Mouse (Mus musculus) forebrain, embryonic 14.5 days (tissue): ENCODE results near the gene Usp21. TPM values are rescaled to one million over a fixed set of nuclear protein-coding genes. Genes with fewer than 3 reads are reported as not detected.
A peak's percentile ranks its signal among the peaks of the same experiment; 100 is the strongest.

Experiments used
- ATAC-seq: fragments of 200-750 bp; cut with Nextera tagmentation; 2 replicates; pipeline ENCODE4 v1.8.0; 2017; ENCODE audit warnings: mild to moderate bottlenecking, moderate library complexity
- DNase-seq: peaks from one replicate; pipeline ENCODE4 v3.0.0-alpha.2; 2015; ENCODE audit warnings: low spot score
- H3K27ac ChIP-seq: fragments of 300-500 bp; sonication (generic); 2 replicates; pipeline ENCODE4 v1.5.1; 2014; ENCODE audit warnings: low read depth, mild to moderate bottlenecking, control low read depth, low read length, moderate library complexity
- H3K27me3 ChIP-seq: fragments of 300-500 bp; sonication (generic); replicated peaks from 2 replicates; pipeline ENCODE4 v1.6.1; 2014; ENCODE audit warnings: low read length, control low read depth, mixed read lengths; ENCODE audit not compliant: control insufficient read depth, insufficient read depth
- H3K36me3 ChIP-seq: fragments of 300-500 bp; sonication (generic); 2 replicates; pipeline ENCODE4 v1.6.1; 2014; ENCODE audit warnings: low read length, control low read depth; ENCODE audit not compliant: control insufficient read depth, insufficient read depth
- H3K4me1 ChIP-seq: fragments of 300-500 bp; sonication (generic); 2 replicates; pipeline ENCODE4 v1.6.1; 2014; ENCODE audit warnings: antibody characterized with exemption, low read length, control low read depth; ENCODE audit not compliant: control insufficient read depth, insufficient read depth
- H3K4me2 ChIP-seq: fragments of 300-500 bp; sonication (generic); 2 replicates; pipeline ENCODE4 v1.6.1; 2014; ENCODE audit warnings: mild to moderate bottlenecking, control low read depth, low read length
- H3K4me3 ChIP-seq: fragments of 300-500 bp; sonication (generic); 2 replicates; pipeline ENCODE4 v1.5.1; 2014; ENCODE audit warnings: low read depth, low read length, control low read depth
- H3K9ac ChIP-seq: fragments of 300-500 bp; sonication (generic); 2 replicates; pipeline ENCODE4 v1.6.1; 2014; ENCODE audit warnings: mild to moderate bottlenecking, low read length, control low read depth, moderate library complexity
- H3K9me3 ChIP-seq: fragments of 300-500 bp; sonication (generic); replicated peaks from 2 replicates; pipeline ENCODE4 v1.6.1; 2016; ENCODE audit warnings: low read length, control low read depth, mixed read lengths; ENCODE audit not compliant: control insufficient read depth
- WGBS: fragments of 180-500 bp; shearing (Covaris S2); extraction: QIAGEN DNeasy Blood & Tissue Kit; methylation state at CpG from one replicate; pipeline ENCODE4 v1.1.7; 2014; 5-methylcytosine and 5-hydroxymethylcytosine counted together
- polyA plus RNA-seq: library from polyadenylated mRNA; unstranded; fragments of >200 nt; fragmentation: Nextera tagmentation; extraction: Ambion mirVana; gene quantifications from 2 replicates; pipeline ENCODE4 v1.2.1, GENCODE M21; 2014

Usp21 gene
- polyA plus RNA-seq, 1 experiment from 2014 or later: 89.9 TPM

DNA sequence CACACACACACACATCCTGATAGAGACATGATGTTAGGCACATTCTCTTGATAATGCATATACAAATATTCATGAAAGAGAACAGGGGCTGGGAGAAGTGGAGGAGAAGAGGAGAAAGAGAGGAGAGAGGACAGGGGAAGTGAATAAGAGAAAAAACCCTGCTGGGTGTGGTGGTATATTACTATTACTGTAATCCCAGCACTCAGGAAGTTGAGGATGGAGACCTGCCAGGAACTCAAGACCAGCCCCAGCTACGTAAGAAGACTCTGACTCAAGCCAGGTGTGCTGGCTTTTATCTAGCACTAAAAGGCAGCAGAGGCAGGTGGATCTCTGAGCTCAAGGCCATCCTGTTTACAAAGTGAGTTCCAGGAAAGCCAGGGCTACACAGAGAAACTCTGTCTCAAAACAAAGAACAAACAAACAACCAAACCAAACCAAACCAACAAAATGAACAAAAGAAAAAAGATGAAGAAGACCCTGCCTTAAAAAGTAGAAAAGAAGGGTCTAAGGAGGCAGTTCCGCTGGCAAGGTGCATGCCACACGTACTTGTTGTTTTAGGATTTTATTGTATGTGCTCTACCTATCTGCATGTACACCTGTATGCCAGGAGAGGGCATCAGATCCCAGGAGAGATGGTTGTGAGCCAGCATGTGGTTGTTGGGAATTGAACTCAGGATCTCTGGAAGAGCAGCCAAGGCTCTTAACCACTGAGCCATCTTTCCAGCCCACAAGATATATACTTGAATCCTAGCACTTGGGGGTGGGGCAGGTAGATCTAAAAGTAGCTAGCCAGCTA, 23.9 kb downstream of the Usp21 start:
- DNase-seq: no peak
- Histone ChIP-seq H3K4me1 (peaks cover 10% of the 10 kb centered on the region), H3K27ac (peak overlapping the region; percentile 82), H3K4me3 (no peak overlapping the region), H3K4me2 (peak overlapping the region; percentile 51), H3K36me3 (no peaks in the 10 kb centered on the region), H3K9me3 (no peaks in the 10 kb centered on the region), H3K9ac (no peak overlapping the region), H3K27me3 (no peaks in the 10 kb centered on the region)
- 68% methylated on average over 3 of the region's 3 CpGs for WGBS
- no peak; the same call in 1 of the 2 replicates for ATAC-seq

DNA sequence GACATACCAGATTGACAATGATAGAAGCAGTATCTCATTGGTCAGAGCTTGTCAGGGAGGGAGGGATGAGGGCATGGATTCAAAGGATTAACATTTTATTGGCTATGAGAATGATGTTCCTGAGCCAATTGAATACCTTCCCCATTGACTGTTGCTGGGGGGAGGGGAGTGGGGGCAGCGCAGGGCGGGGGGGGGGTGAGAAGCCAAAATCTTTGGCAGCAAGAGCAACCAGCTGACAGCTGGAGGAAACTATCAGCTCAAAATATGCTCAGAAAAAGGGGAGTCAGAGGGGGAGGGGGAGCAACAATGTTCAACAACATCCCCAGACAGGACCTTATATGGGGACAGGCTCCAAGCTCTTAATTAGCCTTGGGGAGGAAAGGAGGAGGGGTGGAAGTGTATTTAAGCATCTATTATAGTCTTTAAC, 24.6 kb downstream of the Usp21 start:
- Histone ChIP-seq H3K36me3 (no peaks in the 10 kb centered on the region), H3K27me3 (no peaks in the 10 kb centered on the region), H3K4me3 (no peak overlapping the region; the same call in 1 of the 2 replicates), H3K27ac (peak overlapping the region; percentile 84), H3K9ac (no peak overlapping the region), H3K4me1 (peaks cover 10% of the 10 kb centered on the region), H3K9me3 (no peaks in the 10 kb centered on the region), H3K4me2 (peak overlapping the region; percentile 51)
- WGBS: 12% methylated on average over 2 of the region's 2 CpGs
- DNase-seq (peak; percentile 95), ATAC-seq (peak; percentile 93)

GRCm38 (mm10) chr1:171262594-171263130, 25.1 kb downstream of the Usp21 start:
- no peaks in the 10 kb centered on the region for H3K27me3 ChIP-seq
- H3K4me2 ChIP-seq: peak overlapping the region; percentile 51
- H3K36me3 ChIP-seq: no peaks in the 10 kb centered on the region
- peak overlapping the region; percentile 84 for H3K27ac ChIP-seq
- 3% methylated on average over 8 of the region's 8 CpGs for WGBS
- peak overlapping the region; percentile 36; the same call in 1 of the 2 replicates for H3K9ac ChIP-seq
- peak overlapping the region; percentile 10 for H3K4me3 ChIP-seq
- DNase-seq: peak; percentile 92
- H3K4me1 ChIP-seq: peaks cover 10% of the 10 kb centered on the region
- peak; percentile 73 for ATAC-seq
- H3K9me3 ChIP-seq: no peaks in the 10 kb centered on the region

DNA sequence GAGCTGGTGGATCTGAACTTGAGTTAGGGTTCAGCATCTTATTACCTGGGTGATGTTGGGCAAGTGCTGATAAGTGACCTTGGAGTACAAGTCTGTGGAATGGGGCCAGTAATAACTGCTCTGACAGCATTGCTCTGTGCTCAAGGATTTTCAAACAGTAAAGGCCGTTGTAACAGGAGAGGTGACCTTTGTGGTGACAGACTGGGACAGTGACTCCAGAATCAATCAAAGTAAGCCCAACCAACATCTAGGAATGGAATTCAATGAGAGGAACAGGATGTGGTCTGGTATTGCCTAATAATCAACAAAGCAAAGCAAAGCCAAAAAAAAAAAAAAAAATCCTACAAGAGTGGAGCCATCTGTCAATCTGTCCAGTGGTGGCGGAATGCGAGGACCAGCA, 27.5 kb downstream of the Usp21 start:
- H3K9ac ChIP-seq: no peak overlapping the region
- no peaks in the 10 kb centered on the region for H3K9me3 ChIP-seq
- no peak overlapping the region for H3K27ac ChIP-seq
- H3K4me1 ChIP-seq: peaks cover 10% of the 10 kb centered on the region
- DNase-seq (no peak), ATAC-seq (no peak)
- no peaks in the 10 kb centered on the region for H3K27me3 ChIP-seq
- no peak overlapping the region for H3K4me2 ChIP-seq
- H3K36me3 ChIP-seq: no peaks in the 10 kb centered on the region
- no peak overlapping the region for H3K4me3 ChIP-seq
- 82% methylated on average over 3 of the region's 3 CpGs for WGBS

GRCm38 (mm10) chr1:171258921-171259320, 28.9 kb downstream of the Usp21 start:
- Histone ChIP-seq H3K4me2 (no peak overlapping the region), H3K9me3 (no peaks in the 10 kb centered on the region), H3K9ac (no peak overlapping the region), H3K36me3 (no peaks in the 10 kb centered on the region), H3K27ac (no peak overlapping the region), H3K4me1 (peaks cover 10% of the 10 kb centered on the region), H3K27me3 (no peaks in the 10 kb centered on the region), H3K4me3 (no peak overlapping the region)
- WGBS: 83% methylated on average over 17 of the region's 17 CpGs
- DNase-seq (no peak), ATAC-seq (no peak)

GRCm38 (mm10) chr1:171257781-171258180, 30.0 kb downstream of the Usp21 start:
- H3K4me2 ChIP-seq: no peak overlapping the region
- H3K36me3 ChIP-seq: no peaks in the 10 kb centered on the region
- no peaks in the 10 kb centered on the region for H3K9me3 ChIP-seq
- no peak overlapping the region for H3K27ac ChIP-seq
- H3K9ac ChIP-seq: no peak overlapping the region
- H3K4me3 ChIP-seq: no peak overlapping the region
- no peaks in the 10 kb centered on the region for H3K27me3 ChIP-seq
- ATAC-seq (no peak), DNase-seq (no peak)
- peaks cover 8% of the 10 kb centered on the region for H3K4me1 ChIP-seq
- 87% methylated on average over 9 of the region's 9 CpGs for WGBS

- Histone ChIP-seq H3K27ac (no peak overlapping the region), H3K4me1 (peaks cover 8% of the 10 kb centered on the region), H3K27me3 (no peaks in the 10 kb centered on the region), H3K9me3 (no peaks in the 10 kb centered on the region), H3K4me2 (no peak overlapping the region), H3K4me3 (no peak overlapping the region), H3K9ac (no peak overlapping the region), H3K36me3 (no peaks in the 10 kb centered on the region)
- WGBS: 67% methylated on average over 15 of the region's 15 CpGs
- DNase-seq (peak; percentile 83), ATAC-seq (peak; percentile 45; the same call in 1 of the 2 replicates)
Measured at GRCm38 (mm10) chr1:171256937-171257548, 30.7 kb downstream of the Usp21 start.

- DNase-seq (no peak), ATAC-seq (no peak)
- Histone ChIP-seq H3K4me2 (no peak overlapping the region), H3K9ac (no peak overlapping the region), H3K27me3 (no peaks in the 10 kb centered on the region), H3K4me1 (peaks cover 12% of the 10 kb centered on the region), H3K36me3 (no peaks in the 10 kb centered on the region), H3K27ac (no peak overlapping the region), H3K9me3 (no peaks in the 10 kb centered on the region), H3K4me3 (no peak overlapping the region)
- WGBS: 93% methylated on average over 24 of the region's 24 CpGs
Measured at GRCm38 (mm10) chr1:171256095-171256818, 31.5 kb downstream of the Usp21 start.
